Mouse (Mus musculus) C2C12 (cell line): ENCODE measurements around the gene Slc24a3. TPM values are rescaled to one million over a fixed set of nuclear protein-coding genes. Genes with fewer than 3 reads are reported as not detected.
A peak's percentile ranks its signal among the peaks of the same experiment; 100 is the strongest.

Experiments used
- H3K27me3 ChIP-seq: one replicate; pipeline ENCODE4 v1.6.1; 2011; ENCODE audit not compliant: control insufficient read depth, insufficient read depth, insufficient read length
- H3K36me3 ChIP-seq: one replicate; pipeline ENCODE4 v1.6.1; 2011; ENCODE audit not compliant: control insufficient read depth, insufficient read depth
- H3K4me3 ChIP-seq: one replicate; pipeline ENCODE4 v1.5.1; 2011; ENCODE audit warnings: mild to moderate bottlenecking, control low read depth; ENCODE audit not compliant: poor library complexity, insufficient read depth, severe bottlenecking
- H3K79me2 ChIP-seq: one replicate; pipeline ENCODE4 v1.6.1; 2011; ENCODE audit not compliant: control insufficient read depth, insufficient read depth
- H3K79me3 ChIP-seq: one replicate; pipeline ENCODE4 v1.6.1; 2011; ENCODE audit warnings: low read depth, control low read depth
- H3ac ChIP-seq: one replicate; pipeline ENCODE3; 2011; ENCODE audit warnings: low read depth; ENCODE audit not compliant: control insufficient read depth, insufficient read length
- CEBPB ChIP-seq: IDR thresholded peaks from one replicate; pipeline ENCODE4 v1.6.1; 2011; ENCODE audit warnings: low read depth, mild to moderate bottlenecking, control low read depth, moderate library complexity
- CTCF ChIP-seq: IDR thresholded peaks from one replicate; pipeline ENCODE4 v1.5.1; 2011; ENCODE audit not compliant: control insufficient read depth, insufficient read depth, insufficient read length
- FOSL1 ChIP-seq: IDR thresholded peaks from one replicate; pipeline ENCODE4 v1.8.0; 2011; ENCODE audit warnings: mild to moderate bottlenecking, low read length; ENCODE audit not compliant: poor library complexity, insufficient read depth, severe bottlenecking
- MAX ChIP-seq: IDR thresholded peaks from one replicate; pipeline ENCODE4 v1.6.1; 2011; ENCODE audit warnings: mild to moderate bottlenecking, control low read depth
- MYOD1 ChIP-seq: IDR thresholded peaks from one replicate; pipeline ENCODE4 v1.6.1; 2011; ENCODE audit warnings: low read depth; ENCODE audit not compliant: control insufficient read depth, insufficient read length
- MYOG ChIP-seq: IDR thresholded peaks from one replicate; pipeline ENCODE4 v1.6.1; 2011; ENCODE audit not compliant: control insufficient read depth, insufficient read length; ENCODE audit errors: extremely low read depth
- USF1 ChIP-seq: IDR thresholded peaks from one replicate; pipeline ENCODE4 v1.6.1; 2011; ENCODE audit warnings: low read depth, mild to moderate bottlenecking, control low read depth, moderate library complexity
- polyA plus RNA-seq: library from polyadenylated mRNA; unstranded; fragments of >200 nt; fragmentation: generic; extraction: Trizol; gene quantifications from one replicate; pipeline ENCODE4 v1.2.1, GENCODE M21; 2012; ENCODE audit warnings: missing spikeins

Gene Slc24a3
- polyA plus RNA-seq, 1 experiment, result 0.35 TPM

DNA sequence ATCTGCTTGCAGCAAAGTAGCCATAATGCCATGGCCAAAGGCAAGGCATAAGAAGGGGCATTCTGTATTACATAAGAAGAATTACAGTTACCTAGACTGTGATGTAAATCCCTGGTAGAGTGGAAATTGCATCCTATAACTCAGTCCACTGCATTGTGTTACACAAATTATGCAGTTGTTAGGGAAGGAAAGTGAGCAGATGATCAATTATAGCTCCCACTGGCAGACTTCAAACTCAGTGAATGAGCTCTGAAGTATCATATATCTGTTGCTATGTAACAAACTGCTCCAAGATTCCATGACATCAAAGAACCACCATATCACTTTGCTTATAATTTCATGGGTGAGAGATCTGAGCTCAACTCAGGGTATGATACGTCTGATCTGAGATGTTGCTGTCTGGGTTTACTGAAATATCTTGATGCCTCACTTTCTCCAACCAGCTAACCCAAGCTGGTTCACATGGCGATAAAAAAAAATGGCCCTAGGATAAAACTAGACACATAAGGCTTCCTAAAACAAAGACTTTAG, 387.2 kb downstream of the Slc24a3 start:
- H3K79me3 ChIP-seq, result no peaks in the 10 kb centered on the region
- no peaks in the 10 kb centered on the region for H3K79me2 ChIP-seq
- no peak for TF ChIP-seq CEBPB
- no peak for TF ChIP-seq CTCF
- no peak for TF ChIP-seq MYOG
- TF ChIP-seq FOSL1, result no peak
- TF ChIP-seq USF1, result no peak
- TF ChIP-seq MYOD1, result no peak
- TF ChIP-seq MAX, result no peak

DNA sequence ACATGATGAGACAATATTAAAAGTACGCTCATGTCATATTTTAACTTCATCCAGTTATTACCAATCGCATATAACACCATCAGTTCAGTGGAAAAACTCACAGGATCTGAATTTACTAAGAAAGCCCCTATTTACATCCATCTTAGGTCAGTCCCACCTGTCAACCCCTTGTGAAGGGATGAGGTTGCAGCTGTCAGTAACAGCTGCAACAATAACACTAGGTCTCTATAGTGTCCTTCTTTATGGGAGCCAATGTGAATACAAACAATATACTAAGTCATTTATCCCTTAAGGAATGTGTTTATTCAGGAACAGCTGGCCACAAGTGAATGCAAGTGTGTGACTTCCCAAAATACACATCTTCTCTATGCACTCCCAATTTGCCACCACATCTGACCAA, 388.2 kb downstream of the Slc24a3 start:
- Histone ChIP-seq H3ac (no peak overlapping the region), H3K36me3 (no peaks in the 10 kb centered on the region), H3K27me3 (no peaks in the 10 kb centered on the region), H3K79me3 (no peaks in the 10 kb centered on the region), H3K79me2 (no peaks in the 10 kb centered on the region), H3K4me3 (no peak overlapping the region)
- TF ChIP-seq MAX, result no peak
- TF ChIP-seq CTCF, result no peak
- no peak for TF ChIP-seq FOSL1
- TF ChIP-seq MYOG, result no peak
- TF ChIP-seq MYOD1, result peak; percentile 85
- TF ChIP-seq USF1, result no peak

More for the DNA sequence above, 387.2 kb downstream of the Slc24a3 start:
- H3K36me3 ChIP-seq, result no peaks in the 10 kb centered on the region
- H3K4me3 ChIP-seq, result no peak overlapping the region
- no peak overlapping the region for H3ac ChIP-seq
- H3K27me3 ChIP-seq, result no peaks in the 10 kb centered on the region

GRCm38 (mm10) chr2:145557361-145557931, 389.9 kb downstream of the Slc24a3 start:
- Histone ChIP-seq H3K79me3 (no peaks in the 10 kb centered on the region), H3ac (no peak overlapping the region), H3K4me3 (no peak overlapping the region), H3K36me3 (no peaks in the 10 kb centered on the region), H3K27me3 (no peaks in the 10 kb centered on the region), H3K79me2 (no peaks in the 10 kb centered on the region)
- no peak for TF ChIP-seq USF1

DNA sequence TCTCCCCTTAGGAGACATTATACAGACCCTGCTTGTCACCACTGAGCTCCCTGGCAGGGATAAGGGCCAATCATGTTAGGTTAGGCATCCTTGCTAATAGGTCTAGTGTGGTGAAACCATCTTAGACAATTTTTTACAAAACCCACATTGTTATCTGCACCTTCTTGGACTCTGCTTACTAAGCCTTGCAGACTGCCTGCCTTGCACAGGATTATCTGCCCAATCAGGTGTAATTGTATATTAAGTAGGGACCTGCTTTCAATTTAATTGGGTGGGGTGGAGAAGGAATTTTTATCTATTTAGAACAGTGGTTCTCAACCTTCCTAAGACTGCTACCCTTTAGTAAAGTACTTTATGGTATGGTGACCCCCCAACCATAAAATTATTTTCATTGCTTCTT, 394.9 kb downstream of the Slc24a3 start:
- H3K36me3 ChIP-seq, result no peaks in the 10 kb centered on the region
- H3K79me2 ChIP-seq, result no peaks in the 10 kb centered on the region
- no peak overlapping the region for H3K4me3 ChIP-seq
- H3ac ChIP-seq, result no peak overlapping the region
- no peaks in the 10 kb centered on the region for H3K27me3 ChIP-seq
- no peak for TF ChIP-seq MYOD1
- no peak for TF ChIP-seq FOSL1
- TF ChIP-seq MAX, result no peak
- TF ChIP-seq CEBPB, result no peak
- TF ChIP-seq CTCF, result no peak
- no peak for TF ChIP-seq USF1
- no peak for TF ChIP-seq MYOG
- no peaks in the 10 kb centered on the region for H3K79me3 ChIP-seq

- Histone ChIP-seq H3K27me3 (no peaks in the 10 kb centered on the region), H3K79me2 (no peaks in the 10 kb centered on the region), H3K4me3 (no peak overlapping the region), H3K79me3 (no peaks in the 10 kb centered on the region), H3K36me3 (no peaks in the 10 kb centered on the region), H3ac (no peak overlapping the region)
- TF ChIP-seq CTCF (no peak), USF1 (no peak), MYOG (no peak), FOSL1 (no peak), CEBPB (no peak), MYOD1 (no peak), MAX (no peak)
Measured at GRCm38 (mm10) chr2:145564596-145564995, 397.0 kb downstream of the Slc24a3 start.

DNA sequence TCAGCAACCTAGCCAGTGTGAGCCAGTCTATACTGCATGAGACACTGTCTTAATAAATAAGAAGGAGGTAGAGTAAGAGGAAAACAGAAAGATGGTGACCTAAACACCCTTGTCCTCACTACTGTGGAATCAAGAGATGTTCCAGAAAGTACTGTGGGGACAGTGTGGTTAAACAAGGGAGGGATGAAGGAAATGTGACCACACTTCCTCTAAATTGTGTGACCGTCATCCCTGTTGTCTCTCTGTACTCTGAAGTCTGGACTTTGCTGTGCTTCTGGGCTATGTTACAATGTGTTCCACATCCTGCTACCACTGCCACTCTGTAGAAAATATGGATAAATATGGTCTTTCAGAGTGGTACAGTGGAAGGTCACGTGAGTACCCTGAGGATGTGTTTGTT, 399.4 kb downstream of the Slc24a3 start:
- no peaks in the 10 kb centered on the region for H3K79me2 ChIP-seq
- H3K27me3 ChIP-seq, result no peaks in the 10 kb centered on the region
- TF ChIP-seq CTCF (no peak), MYOG (no peak), MYOD1 (no peak), USF1 (no peak), MAX (no peak), FOSL1 (no peak), CEBPB (no peak)
- no peaks in the 10 kb centered on the region for H3K36me3 ChIP-seq
- no peak overlapping the region for H3K4me3 ChIP-seq
- H3ac ChIP-seq, result no peak overlapping the region
- no peaks in the 10 kb centered on the region for H3K79me3 ChIP-seq
